Mouse (Mus musculus) forebrain, embryonic 15.5 days (tissue): Measurements from ENCODE around the gene Pign. TPM values are rescaled to one million over a fixed set of nuclear protein-coding genes. Genes with fewer than 3 reads are reported as not detected.

Experiments
- microRNA-seq: library from miRNA; unstranded; fragments of <30 nt; microRNA quantifications from one replicate; pipeline ENCODE4, GENCODE M21; 2016
- polyA plus RNA-seq: library from polyadenylated mRNA; unstranded; fragments of >200 nt; fragmentation: Nextera tagmentation; extraction: Ambion mirVana; gene quantifications from 2 replicates; pipeline ENCODE4 v1.2.1, GENCODE M21; 2015

Pign gene
- polyA plus RNA-seq, 1 experiment from 2014 or later: 9.3 TPM

Small RNAs within 50 kb of the gene (microRNA-seq; reads per million reads assigned to microRNA genes)
- not detected for gene Gm22426

Other genes with a start within 250 kb of the Pign start
- 47.9 and 48.8 TPM in 2 replicates for gene Relch, start 184 bp upstream of the Pign start, polyA plus RNA-seq
- 0.37 and 0.38 TPM in 2 replicates for gene Tnfrsf11a, start 117.0 kb upstream of the Pign start, polyA plus RNA-seq